In the genomic region with DNA sequence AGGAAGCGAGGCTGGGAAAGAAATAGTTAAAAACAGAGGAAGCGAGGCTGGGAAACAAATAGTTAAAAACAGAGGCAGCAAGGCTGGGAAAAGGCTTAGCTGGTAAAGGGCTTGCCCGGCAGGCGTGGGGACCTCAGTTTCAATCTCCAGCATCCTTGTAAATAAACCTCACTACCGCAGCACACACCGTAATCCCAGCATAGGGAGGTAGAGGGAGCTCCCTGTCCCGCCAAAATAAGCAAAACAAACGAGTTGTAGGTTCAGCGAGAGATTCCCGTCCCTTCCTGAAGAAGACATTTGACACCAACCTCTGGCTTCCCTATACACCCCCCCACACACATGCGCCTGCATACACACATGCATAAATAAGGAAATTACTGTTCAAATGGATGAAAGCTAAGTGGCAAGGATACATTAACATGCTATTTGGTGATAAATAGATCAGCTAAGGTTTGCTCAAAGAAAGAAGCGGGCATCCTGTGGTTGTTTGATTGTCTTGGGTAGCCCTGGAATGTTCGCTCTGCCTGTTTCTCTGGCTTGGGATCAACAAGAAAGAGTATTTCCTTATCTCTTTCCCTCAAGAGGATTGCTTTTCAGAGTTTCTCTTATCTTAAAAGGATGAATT, we compare ENCODE assay signal across 9 mouse cellular contexts. TPM values are rescaled to one million over a fixed set of nuclear protein-coding genes. Genes with fewer than 3 reads are reported as not detected.
DNase-seq lines count a peak whose midpoint lies in the region; ATAC-seq and TF ChIP-seq lines count a peak whose summit lies in the region.
"Had no signal": no experiment of that assay in that cellular context is flagged by ENCODE, and none has a peak within 500 bp of the region (broad histone marks: within the 10 kb centered on the region; RNA-seq: fewer than 3 reads in every experiment).

No protein-coding gene starts in this region.

- 0 out of 2 replicates have a peak overlapping the region, but pooled peaks have one; percentile 27 for H3K9ac ChIP-seq in hindbrain, embryonic 12.5 days
- H3K9ac ChIP-seq in liver, postnatal 0 days (replicated peaks): no peak overlapping the region
- peak overlapping the region; percentile 19; the same call in 1 of the 2 replicates for H3K9ac ChIP-seq in stomach, embryonic 16.5 days (ENCODE audit: low read length)

- H3K27ac ChIP-seq in hindbrain, embryonic 12.5 days: no peak overlapping the region
- no peak overlapping the region for H3K27ac ChIP-seq in liver, postnatal 0 days (ENCODE audit: low read depth)
- no peak overlapping the region for H3K27ac ChIP-seq in stomach, embryonic 16.5 days (ENCODE audit: low read length)

- peak overlapping the region; percentile 22 for H3K4me3 ChIP-seq in hindbrain, embryonic 12.5 days
- no peak overlapping the region for H3K4me3 ChIP-seq in liver, postnatal 0 days (ENCODE audit: low read depth, low read length)
- H3K4me3 ChIP-seq in stomach, embryonic 16.5 days (replicated peaks; ENCODE audit: low read length): peak overlapping the region; percentile 28

- H3K9me3 ChIP-seq in hindbrain, embryonic 12.5 days (replicated peaks): no peaks in the 10 kb centered on the region
- H3K9me3 ChIP-seq in liver, postnatal 0 days (ENCODE audit: low read length): no peaks in the 10 kb centered on the region
- no peaks in the 10 kb centered on the region for H3K9me3 ChIP-seq in stomach, embryonic 16.5 days (replicated peaks; ENCODE audit: control insufficient read depth, low read length)

- TF ChIP-seq EP300 in liver, postnatal 0 days (IDR thresholded peaks at IDR 0.05; ENCODE audit: low read depth): no peak

- H3K27me3 ChIP-seq in hindbrain, embryonic 12.5 days: no peaks in the 10 kb centered on the region
- H3K27me3 ChIP-seq in liver, postnatal 0 days (ENCODE audit: insufficient read depth, low read length): no peaks in the 10 kb centered on the region
- H3K27me3 ChIP-seq in stomach, embryonic 16.5 days (ENCODE audit: control insufficient read depth, insufficient read depth, low read length): no peaks in the 10 kb centered on the region

- H3K36me3 ChIP-seq in hindbrain, embryonic 12.5 days: no peaks in the 10 kb centered on the region
- no peaks in the 10 kb centered on the region for H3K36me3 ChIP-seq in liver, postnatal 0 days (replicated peaks; ENCODE audit: insufficient read depth, low read length)
- H3K36me3 ChIP-seq in stomach, embryonic 16.5 days (ENCODE audit: control insufficient read depth, insufficient read depth, low read length): no peaks in the 10 kb centered on the region

- 16% methylated on average over 13 of the region's 13 CpGs for WGBS in hindbrain, embryonic 12.5 days
- 13% methylated on average over 13 of the region's 13 CpGs for WGBS in liver, postnatal 0 days (ENCODE audit: insufficient replicate concordance)
- WGBS in stomach, embryonic 16.5 days: 9% methylated on average over 13 of the region's 13 CpGs

- ATAC-seq in hindbrain, embryonic 12.5 days (ENCODE audit: low FRiP score): peak; percentile 44
- ATAC-seq in liver, postnatal 0 days: no peak
- no peak for ATAC-seq in stomach, embryonic 16.5 days (ENCODE audit: insufficient read depth, low FRiP score)

- TF ChIP-seq CTCF in liver, postnatal 0 days (IDR thresholded peaks at IDR 0.05; ENCODE audit: low read depth): peak; percentile 44

- peaks cover 4% of the 10 kb centered on the region; the same call in 1 of the 2 replicates for H3K4me1 ChIP-seq in hindbrain, embryonic 12.5 days
- H3K4me1 ChIP-seq in liver, postnatal 0 days (ENCODE audit: insufficient read depth): 0 out of 2 replicates have a peak, but pooled peaks cover 6% of the 10 kb centered on the region
- peaks cover 14% of the 10 kb centered on the region; the same call in 1 of the 2 replicates for H3K4me1 ChIP-seq in stomach, embryonic 16.5 days (ENCODE audit: control insufficient read depth, insufficient read depth, low read length)

- DNase-seq in left cerebral cortex, postnatal 4 days: peak; percentile 14
- DNase-seq in left cerebral cortex, adult 11 months (ENCODE audit: low spot score): no peak
- DNase-seq in embryo, embryonic 9.5 days (ENCODE audit: extremely low spot score): peak; percentile 53
- DNase-seq in liver, postnatal 0 days: peak; percentile 15
- DNase-seq in left cerebral cortex, adult 9 months (ENCODE audit: low spot score in 2 of 2): no peak
- DNase-seq in natural killer cell, adult 2 months (ENCODE audit: low spot score in 2 of 2): no peak

- peak overlapping the region; percentile 51 for H3K4me2 ChIP-seq in hindbrain, embryonic 12.5 days (replicated peaks)
- peak overlapping the region; percentile 24; the same call in 1 of the 2 replicates for H3K4me2 ChIP-seq in liver, postnatal 0 days (ENCODE audit: low read depth, low read length)
- H3K4me2 ChIP-seq in stomach, embryonic 16.5 days (ENCODE audit: low read depth, low read length): peak overlapping the region; percentile 53

- intact Hi-C loops in left cerebral cortex, postnatal 4 days (cut with DNase I): loop anchor here (10.0 kb wide), 3 partner anchors 98 to 558 kb away; no protein-coding TSS in a partner anchor

RNA-seq across cellular contexts. Expression of a gene that starts 14.2 kb away (rescaled TPM):
- total RNA-seq in left cerebral cortex, postnatal 4 days (2021): under 1 TPM in 1 of 2 experiments, not detected in 1; 0.16 TPM
- polyA plus RNA-seq in hindbrain, embryonic 12.5 days (2016; fragmentation: Nextera tagmentation; extraction: Ambion mirVana): not detected in 2 replicates
- polyA plus RNA-seq in liver, postnatal 0 days (2015; fragmentation: Nextera tagmentation; extraction: Ambion mirVana): 0.07 and 0.09 TPM in 2 replicates
- polyA plus RNA-seq in stomach, embryonic 16.5 days (2015; fragmentation: Nextera tagmentation; extraction: Ambion mirVana): 3.7 and 4.9 TPM in 2 replicates
- polyA plus RNA-seq: spleen, adult 2 months had no signal

RNA-seq across cellular contexts. Expression of a gene that starts 25.2 kb away (rescaled TPM):
- 10 to 100 TPM; 86.5 to 94.7 TPM for total RNA-seq in left cerebral cortex, postnatal 4 days (2021)
- 139 and 153 TPM in 2 replicates for polyA plus RNA-seq in hindbrain, embryonic 12.5 days (2016; fragmentation: Nextera tagmentation; extraction: Ambion mirVana)
- polyA plus RNA-seq in liver, postnatal 0 days (2015; fragmentation: Nextera tagmentation; extraction: Ambion mirVana): 87.6 and 95.6 TPM in 2 replicates
- polyA plus RNA-seq in stomach, embryonic 16.5 days (2015; fragmentation: Nextera tagmentation; extraction: Ambion mirVana): 124 and 145 TPM in 2 replicates

Comparison
In these comparisons a context has a peak if more than half of its experiments do, and no peak if none do; other contexts are left out.
1. DNase-seq: peak in left cerebral cortex, postnatal 4 days (single experiment), embryo, embryonic 9.5 days (single experiment) and liver, postnatal 0 days (single experiment); none in left cerebral cortex, adult 11 months (single experiment), left cerebral cortex, adult 9 months (0 of 2) and natural killer cell, adult 2 months (0 of 2).
2. Peak in every context shown above with its lines, with median percentiles within 50 percentile points of each other: H3K4me2 ChIP-seq.